Mouse (Mus musculus) embryonic facial prominence, embryonic 12.5 days (tissue): ENCODE results near the gene Tbl3. TPM values are rescaled to one million over a fixed set of nuclear protein-coding genes. Genes with fewer than 3 reads are reported as not detected.
A peak's percentile ranks its signal among the peaks of the same experiment; 100 is the strongest.

Experiments used
- ATAC-seq: fragments of 200-750 bp; cut with Nextera tagmentation; 2 replicates; pipeline ENCODE4 v1.8.0; 2017; ENCODE audit not compliant: insufficient number of reproducible peaks, insufficient read depth, low FRiP score, low TSS enrichment
- H3K27ac ChIP-seq: fragments of 300-500 bp; sonication (generic); 2 replicates; pipeline ENCODE4 v1.5.1; 2016; ENCODE audit warnings: mild to moderate bottlenecking
- H3K27me3 ChIP-seq: fragments of 300-500 bp; sonication (generic); 2 replicates; pipeline ENCODE4 v1.6.1; 2016; ENCODE audit warnings: mild to moderate bottlenecking, moderate library complexity
- H3K36me3 ChIP-seq: fragments of 300-500 bp; sonication (generic); 2 replicates; pipeline ENCODE4 v1.6.1; 2016; ENCODE audit warnings: mild to moderate bottlenecking
- H3K4me1 ChIP-seq: fragments of 300-500 bp; sonication (generic); 2 replicates; pipeline ENCODE4 v1.6.1; 2016
- H3K4me2 ChIP-seq: fragments of 300-500 bp; sonication (generic); replicated peaks from 2 replicates; pipeline ENCODE4 v1.6.1; 2016; ENCODE audit warnings: mild to moderate bottlenecking, moderate library complexity
- H3K4me3 ChIP-seq: fragments of 300-500 bp; sonication (generic); 2 replicates; pipeline ENCODE4 v1.5.1; 2016; ENCODE audit warnings: mild to moderate bottlenecking
- H3K9ac ChIP-seq: fragments of 300-500 bp; sonication (generic); 2 replicates; pipeline ENCODE4 v1.6.1; 2016; ENCODE audit warnings: mild to moderate bottlenecking, moderate library complexity
- H3K9me3 ChIP-seq: fragments of 300-500 bp; sonication (generic); 2 replicates; pipeline ENCODE4 v1.6.1; 2016; ENCODE audit warnings: mild to moderate bottlenecking, moderate library complexity
- WGBS: fragments of 180-500 bp; shearing (Covaris S2); methylation state at CpG from one replicate; pipeline ENCODE4 v1.1.7; 2016; 5-methylcytosine and 5-hydroxymethylcytosine counted together
- polyA plus RNA-seq: library from polyadenylated mRNA; unstranded; fragments of >200 nt; fragmentation: Nextera tagmentation; extraction: Ambion mirVana; gene quantifications from 2 replicates; pipeline ENCODE4 v1.2.1, GENCODE M21; 2016

The Tbl3 gene
- polyA plus RNA-seq = 93.9 and 94.2 TPM in 2 replicates

DNA sequence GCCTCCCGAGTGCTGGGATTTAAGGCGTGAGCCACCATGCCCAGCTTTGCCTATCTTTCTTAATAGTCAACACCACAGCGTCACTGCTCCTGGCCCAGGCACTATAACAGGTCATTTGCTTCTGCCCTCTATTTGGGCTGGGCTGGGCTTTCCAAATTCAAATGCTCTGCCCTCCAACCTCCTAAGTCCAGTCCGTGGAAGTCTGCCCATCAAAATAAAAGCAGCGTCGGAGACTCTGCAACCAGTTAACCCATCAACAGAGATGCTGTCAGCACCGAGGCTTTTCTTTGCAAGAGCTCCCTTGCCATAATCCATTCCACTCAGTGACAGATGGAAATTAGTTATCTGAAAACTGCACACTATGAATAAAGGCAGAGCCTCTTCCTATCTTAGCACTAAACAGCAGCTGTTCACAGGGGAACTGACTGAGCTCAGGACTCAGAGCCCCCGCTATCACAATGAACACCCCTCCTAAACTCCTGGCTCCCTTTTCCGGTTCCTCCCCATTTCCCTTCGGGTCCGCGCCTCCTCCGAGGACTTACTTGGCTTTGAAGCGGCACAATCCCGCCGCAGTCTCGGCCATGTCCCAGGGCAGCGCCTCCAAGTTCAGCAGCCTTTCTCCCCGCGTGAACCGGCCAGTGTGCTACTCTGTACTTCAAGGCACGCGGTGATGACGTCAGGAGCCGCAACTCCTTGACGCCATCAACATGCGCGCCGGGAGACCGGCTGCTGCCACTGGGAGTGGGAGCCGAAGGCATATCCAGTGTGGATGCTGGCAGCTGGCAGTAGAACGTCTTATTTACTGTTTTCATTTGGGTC is at the start of gene Tbl3:
TSS of gene Tbl3 (minus strand) at position 679 of the 819 bp plus-strand sequence.
- Histone ChIP-seq H3K9ac (peak within 1 kb of the TSS; percentile 71), H3K9me3 (no peaks in the 10 kb centered on the region), H3K4me1 (peaks cover 11% of the 10 kb centered on the region), H3K4me3 (peak within 1 kb of the TSS; percentile 82), H3K27me3 (no peaks in the 10 kb centered on the region), H3K4me2 (peak within 1 kb of the TSS; percentile 71), H3K36me3 (peaks cover 28% of the 10 kb centered on the region), H3K27ac (peak within 1 kb of the TSS; percentile 71)
- WGBS = 3% methylated on average over 32 of the region's 32 CpGs
- peak; percentile 72; the same call in 1 of the 2 replicates for ATAC-seq

DNA sequence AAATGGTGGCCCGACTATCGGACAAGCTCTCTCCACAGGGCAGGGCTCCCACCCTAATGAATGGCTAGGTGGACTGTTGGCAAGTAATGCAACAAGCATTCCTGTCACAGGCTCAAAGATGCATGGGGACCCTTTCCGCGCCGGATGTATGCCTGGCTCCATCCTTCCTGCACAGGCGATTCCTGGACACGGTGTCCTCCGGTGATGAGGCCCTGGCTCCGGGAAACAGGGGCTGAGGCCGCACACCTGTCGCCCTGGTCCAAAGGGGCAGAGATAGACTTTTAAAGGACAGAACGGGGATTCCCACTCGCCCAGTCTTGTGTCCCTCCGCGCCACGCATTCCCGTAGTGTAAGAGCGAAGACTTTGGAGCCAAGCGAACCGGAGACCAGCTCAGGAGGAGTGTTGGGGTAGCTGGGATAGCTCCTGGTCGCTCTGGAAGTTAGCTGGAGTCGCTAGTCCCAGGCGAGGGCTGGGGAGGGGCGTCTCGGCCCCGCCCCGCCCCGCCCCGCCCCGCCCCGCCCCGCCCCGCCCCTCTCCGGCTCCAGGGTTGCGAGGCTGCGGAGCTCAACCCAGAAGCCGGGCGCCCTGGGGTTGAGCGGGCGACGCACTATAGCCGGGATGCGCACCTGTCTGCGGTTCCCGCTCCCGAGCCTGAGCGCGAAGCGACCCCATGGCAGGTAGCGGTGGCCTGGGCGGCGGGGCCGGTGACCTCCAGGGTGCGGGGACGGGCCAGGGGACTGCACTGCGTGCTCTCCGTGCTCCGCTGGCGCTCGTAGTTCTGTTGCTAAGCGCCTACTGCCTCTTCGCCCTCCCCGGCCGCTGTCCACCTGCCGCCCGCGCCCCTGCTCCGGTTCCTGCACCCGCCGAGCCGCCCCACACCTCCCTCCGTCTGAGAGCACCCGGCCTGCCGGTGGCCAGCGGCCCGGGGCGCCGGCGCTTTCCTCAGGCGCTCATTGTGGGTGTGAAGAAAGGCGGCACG is 45.2 kb upstream of the Tbl3 start, which contains the start of gene Hs3st6:
TSS of gene Hs3st6 (plus strand) at position 574 of the 980 bp plus-strand sequence.
- peaks cover 63% of the 10 kb centered on the region for H3K27me3 ChIP-seq
- no peaks in the 10 kb centered on the region for H3K36me3 ChIP-seq
- no peaks in the 10 kb centered on the region for H3K9me3 ChIP-seq
- H3K4me2 ChIP-seq = peak within 1 kb of the TSS; percentile 98
- peak within 1 kb of the TSS; percentile 31 for H3K9ac ChIP-seq
- ATAC-seq = peak; percentile 85
- peak within 1 kb of the TSS; percentile 56 for H3K4me3 ChIP-seq
- H3K4me1 ChIP-seq = peaks cover 17% of the 10 kb centered on the region
- H3K27ac ChIP-seq = no peak within 1 kb of the TSS
- WGBS = 1% methylated on average over 78 of the region's 82 CpGs

DNA sequence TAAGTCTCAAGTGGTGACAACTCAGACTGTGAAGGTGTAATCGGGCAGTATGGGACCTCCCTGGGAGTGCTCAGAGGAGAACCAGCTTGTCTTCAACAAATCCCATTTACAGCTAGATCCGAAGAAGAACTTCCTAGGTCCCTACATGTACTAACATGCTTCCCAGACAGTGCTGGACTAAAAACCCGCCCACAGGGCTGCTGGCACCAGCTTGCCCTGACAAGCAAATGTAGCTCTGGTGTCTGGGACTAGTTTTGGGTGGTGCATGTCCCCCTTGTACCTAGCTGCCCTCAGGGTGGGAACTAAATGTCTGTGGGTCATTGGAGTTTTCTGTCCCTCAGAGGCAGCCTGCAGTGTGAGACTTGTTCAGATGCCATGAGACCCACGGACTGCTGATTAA is 44.1 kb upstream of the Tbl3 start:
- peaks cover 63% of the 10 kb centered on the region for H3K27me3 ChIP-seq

DNA sequence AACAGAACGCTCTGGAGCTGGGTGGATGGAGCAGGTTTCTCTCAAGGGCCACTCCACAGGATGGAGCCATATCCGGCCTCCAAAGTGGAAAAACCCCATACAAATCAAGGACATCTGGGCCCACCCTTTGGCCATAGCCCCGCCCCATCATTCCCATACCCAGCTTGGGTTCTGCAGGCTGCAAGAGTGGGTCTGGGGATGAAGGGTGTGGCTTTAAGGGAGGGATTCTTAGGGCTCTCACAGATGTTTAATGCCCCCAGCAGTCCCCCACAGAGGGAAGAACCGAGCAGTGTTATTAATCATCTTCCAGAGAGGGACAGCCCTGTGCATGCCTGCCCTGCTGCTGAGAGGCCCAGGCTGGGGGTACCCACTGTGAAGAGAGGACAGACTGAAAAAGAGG is 39.5 kb upstream of the Tbl3 start:
- Histone ChIP-seq H3K9ac (no peak overlapping the region), H3K4me3 (no peak overlapping the region), H3K4me2 (no peak overlapping the region), H3K27ac (peak overlapping the region; percentile 30; the same call in 1 of the 2 replicates), H3K9me3 (no peaks in the 10 kb centered on the region), H3K27me3 (peaks cover 23% of the 10 kb centered on the region), H3K36me3 (0 out of 2 replicates have a peak, but pooled peaks cover 4% of the 10 kb centered on the region), H3K4me1 (peaks cover 12% of the 10 kb centered on the region; the same call in 1 of the 2 replicates)
- ATAC-seq = no peak
- WGBS = 34% methylated on average over 4 of the region's 4 CpGs

More for the DNA sequence above, 44.1 kb upstream of the Tbl3 start:
- Histone ChIP-seq H3K4me2 (peak overlapping the region; percentile 98; the same call in 1 of the 2 replicates), H3K4me3 (0 out of 2 replicates have a peak overlapping the region, but pooled peaks have one; percentile 56), H3K36me3 (no peaks in the 10 kb centered on the region), H3K4me1 (peaks cover 27% of the 10 kb centered on the region), H3K27ac (no peak overlapping the region), H3K9me3 (no peaks in the 10 kb centered on the region), H3K9ac (no peak overlapping the region)
- 22% methylated on average over 4 of the region's 4 CpGs for WGBS
- ATAC-seq = no peak

- no peak overlapping the region for H3K4me2 ChIP-seq
- H3K9me3 ChIP-seq = no peaks in the 10 kb centered on the region
- H3K27me3 ChIP-seq = peaks cover 11% of the 10 kb centered on the region
- H3K4me1 ChIP-seq = 0 out of 2 replicates have a peak, but pooled peaks cover 10% of the 10 kb centered on the region
- H3K36me3 ChIP-seq = 0 out of 2 replicates have a peak, but pooled peaks cover 9% of the 10 kb centered on the region
- ATAC-seq = peak; percentile 76; the same call in 1 of the 2 replicates
- no peak overlapping the region for H3K9ac ChIP-seq
- no peak overlapping the region for H3K27ac ChIP-seq
- WGBS = 20% methylated on average over 7 of the region's 7 CpGs
- no peak overlapping the region for H3K4me3 ChIP-seq
These were observed 38.4 kb upstream of the Tbl3 start for GRCm38 (mm10) chr17:24745526-24746497.

DNA sequence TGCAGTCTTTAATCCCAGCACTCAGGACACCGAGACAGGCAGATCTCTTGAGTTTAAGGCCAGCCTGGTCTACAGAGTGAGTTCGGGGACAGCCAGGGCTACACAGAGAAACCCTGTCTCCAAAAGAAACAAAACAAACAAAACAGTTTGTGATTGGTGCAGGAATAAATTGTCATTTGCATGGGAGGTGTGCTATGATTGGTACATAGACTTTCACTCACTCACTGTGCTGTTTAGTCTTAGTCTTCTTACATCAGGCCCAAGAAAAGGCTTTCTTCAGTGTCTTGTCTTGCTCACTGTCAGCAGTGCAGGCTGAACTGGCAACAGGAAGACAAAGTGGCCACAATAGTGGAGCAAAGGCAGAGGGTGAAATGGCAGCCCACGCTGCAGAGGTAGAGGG is 36.9 kb upstream of the Tbl3 start:
- 65% methylated on average over 3 of the region's 3 CpGs for WGBS
- Histone ChIP-seq H3K9me3 (no peaks in the 10 kb centered on the region), H3K27ac (no peak overlapping the region), H3K9ac (no peak overlapping the region), H3K36me3 (0 out of 2 replicates have a peak, but pooled peaks cover 14% of the 10 kb centered on the region), H3K4me2 (no peak overlapping the region), H3K4me1 (0 out of 2 replicates have a peak, but pooled peaks cover 10% of the 10 kb centered on the region), H3K27me3 (no peaks in the 10 kb centered on the region), H3K4me3 (no peak overlapping the region)
- ATAC-seq = no peak

DNA sequence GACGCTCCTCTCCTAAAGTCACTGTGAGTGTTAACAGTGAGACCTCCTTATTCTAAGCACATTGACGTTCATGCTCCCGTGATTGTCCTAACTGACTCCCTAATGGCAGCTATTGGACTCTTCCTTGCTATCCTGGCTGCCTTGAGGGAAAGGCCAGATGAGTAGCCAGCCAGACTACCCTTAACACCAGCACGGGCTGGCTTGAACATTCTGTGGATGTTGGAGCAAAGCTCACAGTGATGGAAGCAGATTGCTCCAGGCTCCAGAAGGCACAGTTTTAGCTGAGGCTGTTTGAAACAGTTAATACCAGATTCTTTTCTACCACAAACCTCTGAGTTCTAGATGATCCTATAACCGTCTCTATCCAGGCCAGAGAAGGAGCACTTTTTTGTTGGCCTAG is 36.4 kb upstream of the Tbl3 start:
- Histone ChIP-seq H3K9me3 (no peaks in the 10 kb centered on the region), H3K4me1 (0 out of 2 replicates have a peak, but pooled peaks cover 10% of the 10 kb centered on the region), H3K4me2 (no peak overlapping the region), H3K4me3 (no peak overlapping the region), H3K36me3 (0 out of 2 replicates have a peak, but pooled peaks cover 14% of the 10 kb centered on the region), H3K27me3 (no peaks in the 10 kb centered on the region), H3K9ac (no peak overlapping the region), H3K27ac (no peak overlapping the region)
- WGBS = 77% methylated on average over 5 of the region's 5 CpGs
- no peak for ATAC-seq

DNA sequence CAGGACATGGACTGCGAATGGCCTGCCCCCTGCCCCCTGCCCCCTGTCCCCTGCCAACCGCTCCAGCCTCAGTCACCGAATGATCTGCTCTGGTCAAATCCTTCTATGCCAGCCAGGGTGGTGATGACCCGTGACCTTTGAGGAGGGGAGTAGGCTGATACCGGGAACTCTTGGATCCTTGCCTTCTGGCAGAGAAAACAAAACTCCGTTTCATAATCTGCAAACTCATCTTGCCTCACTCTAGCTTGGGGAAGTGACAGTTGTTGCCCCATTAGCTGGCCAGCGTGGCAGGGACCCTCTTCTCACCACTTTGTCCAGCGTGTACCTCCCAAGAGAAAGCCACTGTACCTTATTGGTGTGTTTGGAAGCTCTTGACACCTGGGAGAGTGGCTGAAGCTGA is 34.8 kb upstream of the Tbl3 start:
- WGBS = 81% methylated on average over 8 of the region's 8 CpGs
- Histone ChIP-seq H3K9ac (no peak overlapping the region), H3K9me3 (no peaks in the 10 kb centered on the region), H3K27ac (no peak overlapping the region), H3K36me3 (0 out of 2 replicates have a peak, but pooled peaks cover 14% of the 10 kb centered on the region), H3K4me2 (no peak overlapping the region), H3K4me3 (no peak overlapping the region), H3K4me1 (peaks cover 9% of the 10 kb centered on the region; the same call in 1 of the 2 replicates), H3K27me3 (no peaks in the 10 kb centered on the region)
- no peak for ATAC-seq

DNA sequence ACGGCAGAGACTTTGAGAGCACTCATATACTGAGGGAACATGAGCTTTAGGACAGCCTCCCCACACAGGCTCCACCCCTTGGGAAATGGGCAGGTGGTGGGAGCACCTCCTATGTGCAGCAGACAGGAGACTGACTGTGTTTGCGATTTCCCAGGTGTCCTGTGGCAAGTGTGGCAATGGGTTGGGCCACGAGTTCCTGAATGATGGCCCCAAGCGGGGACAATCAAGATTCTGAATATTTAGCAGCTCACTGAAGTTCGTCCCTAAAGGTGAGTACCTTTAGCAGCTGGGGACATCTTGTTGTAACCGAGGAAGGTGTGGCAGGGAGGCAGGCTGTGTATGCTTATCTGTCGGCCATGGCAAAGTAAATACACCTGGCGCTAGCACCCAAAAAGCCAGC is 32.5 kb upstream of the Tbl3 start:
- Histone ChIP-seq H3K4me1 (peaks cover 6% of the 10 kb centered on the region), H3K9ac (no peak overlapping the region), H3K27ac (no peak overlapping the region), H3K4me2 (no peak overlapping the region), H3K4me3 (no peak overlapping the region), H3K27me3 (no peaks in the 10 kb centered on the region), H3K9me3 (no peaks in the 10 kb centered on the region), H3K36me3 (0 out of 2 replicates have a peak, but pooled peaks cover 14% of the 10 kb centered on the region)
- no peak for ATAC-seq
- WGBS = 79% methylated on average over 8 of the region's 8 CpGs

GRCm38 (mm10) chr17:24738238-24738637 is 30.8 kb upstream of the Tbl3 start:
- no peak overlapping the region for H3K4me2 ChIP-seq
- ATAC-seq = no peak
- 0 out of 2 replicates have a peak, but pooled peaks cover 14% of the 10 kb centered on the region for H3K36me3 ChIP-seq
- H3K4me1 ChIP-seq = peaks cover 6% of the 10 kb centered on the region
- H3K27ac ChIP-seq = no peak overlapping the region
- no peaks in the 10 kb centered on the region for H3K27me3 ChIP-seq
- no peak overlapping the region for H3K9ac ChIP-seq
- H3K4me3 ChIP-seq = no peak overlapping the region
- H3K9me3 ChIP-seq = no peaks in the 10 kb centered on the region
- WGBS = 83% methylated on average over 4 of the region's 4 CpGs
